Mouse (Mus musculus) central nervous system, embryonic 14 days (tissue): ENCODE data around the gene Gm17093. TPM values are rescaled to one million over a fixed set of nuclear protein-coding genes. Genes with fewer than 3 reads are reported as not detected.

Experiments
- polyA plus RNA-seq: library from polyadenylated mRNA; depleted of rRNA; stranded (reverse); fragments of >200 nt; gene quantifications from 2 replicates; pipeline ENCODE4 v1.2.3, GENCODE M21; 2012; rRNA removed

Gene Gm17093
- polyA plus RNA-seq, result not detected in 2 replicates

GRCm38 (mm10) chr14:44517976-44518375 lies at the start of gene Gm17093:
Gm17093 (plus strand) TSS chr14:44518276.

GRCm38 (mm10) chr14:44492163-44492562 lies 25.9 kb upstream of the Gm17093 start, which contains the start of gene BC061237:
BC061237 (plus strand) TSS chr14:44492463.

Other genes with a start within 250 kb of the Gm17093 start
- not detected in 2 replicates for gene Gm8220, start 232.7 kb upstream of the Gm17093 start, polyA plus RNA-seq
- gene Gm5930, start 179.7 kb upstream of the Gm17093 start, polyA plus RNA-seq, result not detected in 2 replicates
- 0.06 TPM in 2 replicates for gene Gm8229, start 152.9 kb upstream of the Gm17093 start, polyA plus RNA-seq
- gene Gm3371, start 107.6 kb upstream of the Gm17093 start, polyA plus RNA-seq, result not detected in 2 replicates
- not detected in 2 replicates for gene Gm8232, start 84.6 kb upstream of the Gm17093 start, polyA plus RNA-seq
- gene BC061237, start 25.8 kb upstream of the Gm17093 start, polyA plus RNA-seq, result 0.12 TPM in 1 of 2 replicates, not detected in the other
- gene Gm8247, start 64.9 kb downstream of the Gm17093 start, polyA plus RNA-seq, result 0.10 TPM in 1 of 2 replicates, not detected in the other
- gene Gm5624, start 109.7 kb downstream of the Gm17093 start, polyA plus RNA-seq, result not detected in 2 replicates
- gene Gm8257, start 188.2 kb downstream of the Gm17093 start, polyA plus RNA-seq, result not detected in 2 replicates
- gene Gm8267, start 232.1 kb downstream of the Gm17093 start, polyA plus RNA-seq, result not detected in 2 replicates